ENCODE assay signal across 9 mouse cellular contexts in the genomic region with DNA sequence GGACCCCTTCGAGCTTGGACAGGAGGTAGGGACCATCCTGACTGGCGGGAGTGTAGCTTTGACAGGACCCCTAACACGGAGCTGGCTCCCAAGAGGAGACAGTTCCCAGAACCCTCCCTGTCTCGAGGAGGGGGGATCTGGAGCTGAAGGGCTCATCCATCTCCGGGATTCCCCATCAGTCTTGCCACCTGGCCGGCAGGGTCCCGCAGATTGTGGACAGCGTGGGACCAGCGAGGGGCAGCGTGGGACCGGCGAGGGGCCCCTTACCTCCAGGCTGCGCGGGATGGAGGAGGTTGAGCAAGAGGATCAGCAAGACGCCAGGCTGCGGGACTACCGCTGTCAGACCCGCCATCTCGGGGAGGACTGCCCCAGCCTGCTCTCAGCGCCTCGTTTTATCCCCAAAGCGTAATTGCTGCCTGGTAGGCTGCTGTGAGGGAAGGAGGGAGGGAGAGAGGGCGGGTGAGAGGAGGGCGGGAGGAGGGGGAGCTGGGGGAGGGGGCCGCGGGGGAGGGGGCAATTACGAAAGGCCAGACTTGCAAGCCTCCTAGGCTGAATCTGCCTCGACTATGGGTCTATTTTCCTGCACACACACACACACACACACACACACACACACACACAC. TPM values are rescaled to one million over a fixed set of nuclear protein-coding genes. Genes with fewer than 3 reads are reported as not detected.
A peak's percentile ranks its signal among the peaks of the same experiment; 100 is the strongest.
DNase-seq lines count a peak whose midpoint lies in the region; ATAC-seq and TF ChIP-seq lines count a peak whose summit lies in the region.
"Had no signal": no experiment of that assay in that cellular context is flagged by ENCODE, and none has a peak within 500 bp of the region (broad histone marks: within the 10 kb centered on the region; RNA-seq: fewer than 3 reads in every experiment).

Gene Eln (minus strand): TSS at position 434 of the 622 bp plus-strand sequence.

- peak; percentile 22 for DNase-seq in layer of hippocampus, adult 11-12 months (ENCODE audit: low spot score)
- no peak for DNase-seq in layer of hippocampus, adult 9-10 months (ENCODE audit: low spot score)
- DNase-seq in brain, embryonic 14.5 days (ENCODE audit: low read depth) = peak; percentile 86
- peak; percentile 44 for DNase-seq in gastrocnemius, postnatal 14 days
- no peak for DNase-seq in liver, embryonic 14.5 days (ENCODE audit: low read depth in 3 of 3, low spot score in 3 of 3)
- peak; percentile 43 for DNase-seq in ovary, postnatal 36 days (ENCODE audit: low spot score)

- WGBS in hindbrain, embryonic 15.5 days = 2% methylated on average over 19 of the region's 28 CpGs
- WGBS in liver, embryonic 14.5 days (ENCODE audit: insufficient replicate concordance) = 4% methylated on average over 26 of the region's 28 CpGs

- ATAC-seq in hindbrain, embryonic 15.5 days (ENCODE audit: low FRiP score, low read depth) = peak; percentile 76
- no peak for ATAC-seq in liver, embryonic 14.5 days (ENCODE audit: insufficient read depth)
- ATAC-seq in CD4-positive, CD25-positive, alpha-beta regulatory T cell, adult 4 months = no peak
- ATAC-seq: Patski had no signal

- no peak for TF ChIP-seq CTCF in brain, embryonic 14.5 days (IDR thresholded peaks at IDR 0.05; ENCODE audit: borderline replicate concordance, extremely low read depth, insufficient read depth, insufficient read length)
- TF ChIP-seq CTCF in liver, embryonic 14.5 days (IDR thresholded peaks at IDR 0.05; ENCODE audit: low read depth) = no peak

- peak within 1 kb of the TSS; percentile 50 for H3K4me3 ChIP-seq in hindbrain, embryonic 15.5 days
- H3K4me3 ChIP-seq in liver, embryonic 14.5 days (ENCODE audit: insufficient read depth in 1 of 2, low read depth in 2 of 2, low read length in 2 of 2) = peak within 1 kb of the TSS in 1 of 2 experiments; percentile 20; a peak in 2 of 4 replicates

- intact Hi-C loops in gastrocnemius, postnatal 14 days (cut with DNase I; ENCODE audit: low total_unique reads) = loop anchor here (5.0 kb wide), 1 partner anchor 155 kb away; no protein-coding TSS in a partner anchor

- no peaks in the 10 kb centered on the region for H3K36me3 ChIP-seq in hindbrain, embryonic 15.5 days
- H3K36me3 ChIP-seq in liver, embryonic 14.5 days (replicated peaks; ENCODE audit: control insufficient read depth, insufficient read depth, low read depth) = no peaks in the 10 kb centered on the region

- H3K27me3 ChIP-seq in hindbrain, embryonic 15.5 days = 0 out of 2 replicates have a peak, but pooled peaks cover 3% of the 10 kb centered on the region
- H3K27me3 ChIP-seq in liver, embryonic 14.5 days (ENCODE audit: control insufficient read depth, insufficient read depth, low read length) = no peaks in the 10 kb centered on the region; the same call in 1 of the 2 replicates

- peaks cover 23% of the 10 kb centered on the region for H3K4me1 ChIP-seq in hindbrain, embryonic 15.5 days (replicated peaks)
- H3K4me1 ChIP-seq in liver, embryonic 14.5 days (replicated peaks; ENCODE audit: control insufficient read depth in 2 of 2, insufficient read depth in 2 of 2, low read length in 1 of 2) = no peaks in the 10 kb centered on the region

- H3K9ac ChIP-seq in hindbrain, embryonic 15.5 days = peak within 1 kb of the TSS; percentile 67
- no peak within 1 kb of the TSS for H3K9ac ChIP-seq in liver, embryonic 14.5 days (replicated peaks)

- peak within 1 kb of the TSS; percentile 71 for H3K27ac ChIP-seq in hindbrain, embryonic 15.5 days (replicated peaks)
- no peak within 1 kb of the TSS for H3K27ac ChIP-seq in liver, embryonic 14.5 days

- peak within 1 kb of the TSS; percentile 95 for H3K4me2 ChIP-seq in hindbrain, embryonic 15.5 days
- peak within 1 kb of the TSS; percentile 46 for H3K4me2 ChIP-seq in liver, embryonic 14.5 days (ENCODE audit: low read depth)

- TF ChIP-seq EP300 in liver, embryonic 14.5 days (IDR thresholded peaks at IDR 0.05; ENCODE audit: low read depth) = no peak

- TF ChIP-seq POLR2A in brain, embryonic 14.5 days (IDR thresholded peaks at IDR 0.05; ENCODE audit: borderline replicate concordance, extremely low read depth, insufficient read depth, insufficient read length, poor library complexity, severe bottlenecking) = no peak

- H3K9me3 ChIP-seq in hindbrain, embryonic 15.5 days = no peaks in the 10 kb centered on the region
- H3K9me3 ChIP-seq in liver, embryonic 14.5 days (ENCODE audit: control insufficient read depth, low read length) = no peaks in the 10 kb centered on the region

RNA-seq across cellular contexts. Expression of gene Eln, which starts in this region (rescaled TPM):
- 21.6 and 29.1 TPM in 2 replicates for polyA plus RNA-seq in brain, embryonic 14.5 days (2012; rRNA removed)
- 100 to 1,000 TPM; 123 to 198 TPM for total RNA-seq in gastrocnemius, postnatal 14 days (2021)
- 21.0 and 24.5 TPM in 2 replicates for polyA plus RNA-seq in hindbrain, embryonic 15.5 days (2015; fragmentation: Nextera tagmentation; extraction: Ambion mirVana)
- 3.5 and 3.6 TPM in 2 replicates for polyA plus RNA-seq in liver, embryonic 14.5 days (2012; rRNA removed)
- 1.7 and 2.1 TPM in 2 replicates for polyA plus RNA-seq in liver, embryonic 14.5 days (2014; fragmentation: Nextera tagmentation; extraction: Ambion mirVana)
- not detected for polyA plus RNA-seq in CD4-positive, CD25-positive, alpha-beta regulatory T cell, adult 4 months (2017; shearing (Covaris generic))
- polyA plus RNA-seq: Patski had no signal

Comparison
In these comparisons a context has a peak if more than half of its experiments do, and no peak if none do; other contexts are left out.
1. DNase-seq: peak in layer of hippocampus, adult 11-12 months (single experiment), brain, embryonic 14.5 days (single experiment), gastrocnemius, postnatal 14 days (single experiment) and ovary, postnatal 36 days (single experiment); none in layer of hippocampus, adult 9-10 months (single experiment) and liver, embryonic 14.5 days (0 of 3).